Mouse (Mus musculus): Measurements from ENCODE around the gene Sdad1. TPM values are rescaled to one million over a fixed set of nuclear protein-coding genes. Genes with fewer than 3 reads are reported as not detected.

The Sdad1 gene
- polyA plus RNA-seq, 1 experiment, result 83.8 TPM

DNA sequence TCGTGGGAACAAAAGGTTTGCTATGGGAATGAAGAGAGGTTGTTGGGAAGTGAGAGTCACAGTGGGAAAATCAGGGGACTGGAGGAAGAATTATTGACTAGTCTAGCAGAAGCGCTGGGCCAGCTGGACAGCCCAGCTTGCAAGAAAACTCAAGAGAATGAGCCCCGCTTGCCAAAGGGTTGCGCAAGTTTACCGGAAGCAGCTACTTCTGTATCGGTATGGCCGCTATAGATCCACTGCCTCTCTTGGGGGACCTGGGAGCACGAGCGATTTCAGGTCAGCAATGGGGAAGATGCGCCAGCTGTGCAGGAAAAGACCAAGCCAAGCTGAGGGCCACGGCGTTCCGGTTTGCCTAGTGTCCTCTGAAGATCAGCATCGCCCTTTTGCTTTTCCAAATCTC is 8.3 kb upstream of the Sdad1 start:
- H3K9ac ChIP-seq (ENCODE audit: low read depth, poor library complexity, severe bottlenecking), result no peak overlapping the region
- H3K9me3 ChIP-seq (replicated peaks; ENCODE audit: control insufficient read depth, insufficient read depth, low read length, poor library complexity, severe bottlenecking), result no peaks in the 10 kb centered on the region
- no peak overlapping the region for H3K4me3 ChIP-seq (ENCODE audit: low read depth, low read length)
- H3K4me1 ChIP-seq (ENCODE audit: control insufficient read depth, insufficient read depth, low read length), result no peaks in the 10 kb centered on the region
- H3K36me3 ChIP-seq (ENCODE audit: control insufficient read depth, insufficient read depth, low read length, poor library complexity, severe bottlenecking), result no peaks in the 10 kb centered on the region
- H3K27me3 ChIP-seq (ENCODE audit: control insufficient read depth, insufficient read depth, low read length, poor library complexity, severe bottlenecking), result no peaks in the 10 kb centered on the region
- no peak for TF ChIP-seq CTCF (IDR thresholded peaks at IDR 0.05; ENCODE audit: low read depth, low read length)
- TF ChIP-seq EP300 (IDR thresholded peaks at IDR 0.05; ENCODE audit: insufficient read depth, low read depth, low read length), result no peak
- TF ChIP-seq POLR2A (IDR thresholded peaks at IDR 0.05; ENCODE audit: insufficient read depth, low read length), result no peak
- H3K27ac ChIP-seq (ENCODE audit: insufficient read depth, low read length), result no peak overlapping the region

DNA sequence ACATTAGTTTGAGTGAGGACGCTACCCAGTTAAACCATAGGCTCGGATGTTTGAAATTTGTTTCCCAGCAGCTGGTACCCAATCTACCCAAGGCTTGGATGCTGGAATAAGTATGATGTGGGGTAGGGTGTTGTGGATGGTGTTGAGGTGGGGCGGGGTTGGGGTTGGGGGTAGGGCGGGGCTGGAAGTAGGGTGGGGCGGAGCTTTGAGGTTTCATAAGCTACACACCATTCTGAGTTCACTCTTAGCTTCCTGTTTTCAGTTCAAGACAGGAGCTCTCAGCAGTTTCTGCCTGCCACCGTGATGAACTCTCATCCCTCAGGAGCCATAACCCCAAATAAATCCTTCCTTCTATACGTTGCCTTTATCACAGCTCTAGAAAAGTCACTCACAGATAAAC is 7.8 kb upstream of the Sdad1 start:
- no peak for TF ChIP-seq POLR2A (IDR thresholded peaks at IDR 0.05; ENCODE audit: insufficient read depth, low read length)
- TF ChIP-seq CTCF (IDR thresholded peaks at IDR 0.05; ENCODE audit: low read depth, low read length), result no peak
- no peaks in the 10 kb centered on the region for H3K36me3 ChIP-seq (ENCODE audit: control insufficient read depth, insufficient read depth, low read length, poor library complexity, severe bottlenecking)
- H3K9me3 ChIP-seq (replicated peaks; ENCODE audit: control insufficient read depth, insufficient read depth, low read length, poor library complexity, severe bottlenecking), result no peaks in the 10 kb centered on the region
- H3K4me3 ChIP-seq (ENCODE audit: low read depth, low read length), result no peak overlapping the region
- H3K27ac ChIP-seq (ENCODE audit: insufficient read depth, low read length), result no peak overlapping the region
- no peak overlapping the region for H3K9ac ChIP-seq (ENCODE audit: low read depth, poor library complexity, severe bottlenecking)
- no peaks in the 10 kb centered on the region for H3K27me3 ChIP-seq (ENCODE audit: control insufficient read depth, insufficient read depth, low read length, poor library complexity, severe bottlenecking)
- no peaks in the 10 kb centered on the region for H3K4me1 ChIP-seq (ENCODE audit: control insufficient read depth, insufficient read depth, low read length)

DNA sequence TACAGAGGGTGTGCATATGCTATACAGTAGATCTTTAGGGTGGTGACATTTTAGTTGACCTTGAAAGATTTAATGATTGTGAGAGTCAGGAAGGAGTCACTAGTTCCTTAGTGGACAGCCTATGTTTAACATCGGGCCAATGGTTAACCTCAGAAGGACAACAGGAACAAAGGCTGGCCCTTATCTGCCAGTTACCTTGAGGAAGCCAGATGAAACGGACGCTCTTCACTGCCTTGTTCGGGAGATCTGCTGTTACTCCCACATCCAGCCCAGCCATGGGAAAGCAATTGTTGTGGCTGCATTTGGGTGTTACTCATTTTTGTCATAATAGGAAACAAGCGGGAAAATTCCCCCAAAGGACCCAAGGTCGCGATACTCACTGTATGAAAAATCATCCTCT is 3.5 kb upstream of the Sdad1 start:
- H3K9ac ChIP-seq (ENCODE audit: low read depth, poor library complexity, severe bottlenecking), result no peak overlapping the region
- no peaks in the 10 kb centered on the region for H3K4me1 ChIP-seq (ENCODE audit: control insufficient read depth, insufficient read depth, low read length)
- H3K9me3 ChIP-seq (replicated peaks; ENCODE audit: control insufficient read depth, insufficient read depth, low read length, poor library complexity, severe bottlenecking), result no peaks in the 10 kb centered on the region
- TF ChIP-seq CTCF (IDR thresholded peaks at IDR 0.05; ENCODE audit: low read depth, low read length) (no peak), POLR2A (IDR thresholded peaks at IDR 0.05; ENCODE audit: insufficient read depth, low read length) (no peak), EP300 (IDR thresholded peaks at IDR 0.05; ENCODE audit: insufficient read depth, low read depth, low read length) (no peak)
- H3K27ac ChIP-seq (ENCODE audit: insufficient read depth, low read length), result no peak overlapping the region
- H3K36me3 ChIP-seq (ENCODE audit: control insufficient read depth, insufficient read depth, low read length, poor library complexity, severe bottlenecking), result no peaks in the 10 kb centered on the region
- no peak overlapping the region for H3K4me3 ChIP-seq (ENCODE audit: low read depth, low read length)
- H3K27me3 ChIP-seq (ENCODE audit: control insufficient read depth, insufficient read depth, low read length, poor library complexity, severe bottlenecking), result no peaks in the 10 kb centered on the region

GRCm38 (mm10) chr5:92312046-92312715 is 1.9 kb upstream of the Sdad1 start:
- Histone ChIP-seq H3K9ac (ENCODE audit: low read depth, poor library complexity, severe bottlenecking) (no peak overlapping the region), H3K4me3 (ENCODE audit: low read depth, low read length) (no peak overlapping the region), H3K4me1 (ENCODE audit: control insufficient read depth, insufficient read depth, low read length) (peaks cover 2% of the 10 kb centered on the region), H3K27ac (ENCODE audit: insufficient read depth, low read length) (no peak overlapping the region), H3K9me3 (replicated peaks; ENCODE audit: control insufficient read depth, insufficient read depth, low read length, poor library complexity, severe bottlenecking) (no peaks in the 10 kb centered on the region), H3K36me3 (ENCODE audit: control insufficient read depth, insufficient read depth, low read length, poor library complexity, severe bottlenecking) (no peaks in the 10 kb centered on the region; the same call in 1 of the 2 replicates), H3K27me3 (ENCODE audit: control insufficient read depth, insufficient read depth, low read length, poor library complexity, severe bottlenecking) (no peaks in the 10 kb centered on the region)
- TF ChIP-seq POLR2A (IDR thresholded peaks at IDR 0.05; ENCODE audit: insufficient read depth, low read length) (no peak), CTCF (IDR thresholded peaks at IDR 0.05; ENCODE audit: low read depth, low read length) (no peak), EP300 (IDR thresholded peaks at IDR 0.05; ENCODE audit: insufficient read depth, low read depth, low read length) (no peak)

DNA sequence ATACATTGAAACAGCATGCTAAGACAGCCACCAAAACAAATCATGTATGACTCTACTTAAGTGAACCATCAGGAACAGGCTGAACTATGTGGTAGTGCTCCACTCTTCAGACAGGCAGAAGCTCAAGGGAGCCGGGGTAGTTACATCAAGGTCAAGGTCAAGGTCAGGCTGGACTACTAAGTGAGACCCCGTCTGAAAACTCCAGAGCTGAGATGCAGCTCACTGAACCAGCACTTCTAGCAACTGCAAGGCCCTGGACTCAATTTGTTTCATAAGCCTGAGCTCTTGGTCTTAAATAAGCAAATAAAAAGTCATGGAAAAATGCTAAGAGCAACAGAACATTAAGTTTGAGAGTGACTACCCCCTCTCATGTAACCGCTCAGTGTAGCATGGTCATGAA is 6.0 kb downstream of the Sdad1 start:
- Histone ChIP-seq H3K4me1 (ENCODE audit: control insufficient read depth, insufficient read depth, low read length) (peaks cover 2% of the 10 kb centered on the region), H3K4me3 (ENCODE audit: low read depth, low read length) (no peak overlapping the region), H3K27me3 (ENCODE audit: control insufficient read depth, insufficient read depth, low read length, poor library complexity, severe bottlenecking) (no peaks in the 10 kb centered on the region), H3K36me3 (ENCODE audit: control insufficient read depth, insufficient read depth, low read length, poor library complexity, severe bottlenecking) (peaks cover 50% of the 10 kb centered on the region), H3K9me3 (replicated peaks; ENCODE audit: control insufficient read depth, insufficient read depth, low read length, poor library complexity, severe bottlenecking) (no peaks in the 10 kb centered on the region), H3K9ac (ENCODE audit: low read depth, poor library complexity, severe bottlenecking) (no peak overlapping the region), H3K27ac (ENCODE audit: insufficient read depth, low read length) (no peak overlapping the region)
- TF ChIP-seq CTCF (IDR thresholded peaks at IDR 0.05; ENCODE audit: low read depth, low read length) (no peak), EP300 (IDR thresholded peaks at IDR 0.05; ENCODE audit: insufficient read depth, low read depth, low read length) (no peak), POLR2A (IDR thresholded peaks at IDR 0.05; ENCODE audit: insufficient read depth, low read length) (no peak)

DNA sequence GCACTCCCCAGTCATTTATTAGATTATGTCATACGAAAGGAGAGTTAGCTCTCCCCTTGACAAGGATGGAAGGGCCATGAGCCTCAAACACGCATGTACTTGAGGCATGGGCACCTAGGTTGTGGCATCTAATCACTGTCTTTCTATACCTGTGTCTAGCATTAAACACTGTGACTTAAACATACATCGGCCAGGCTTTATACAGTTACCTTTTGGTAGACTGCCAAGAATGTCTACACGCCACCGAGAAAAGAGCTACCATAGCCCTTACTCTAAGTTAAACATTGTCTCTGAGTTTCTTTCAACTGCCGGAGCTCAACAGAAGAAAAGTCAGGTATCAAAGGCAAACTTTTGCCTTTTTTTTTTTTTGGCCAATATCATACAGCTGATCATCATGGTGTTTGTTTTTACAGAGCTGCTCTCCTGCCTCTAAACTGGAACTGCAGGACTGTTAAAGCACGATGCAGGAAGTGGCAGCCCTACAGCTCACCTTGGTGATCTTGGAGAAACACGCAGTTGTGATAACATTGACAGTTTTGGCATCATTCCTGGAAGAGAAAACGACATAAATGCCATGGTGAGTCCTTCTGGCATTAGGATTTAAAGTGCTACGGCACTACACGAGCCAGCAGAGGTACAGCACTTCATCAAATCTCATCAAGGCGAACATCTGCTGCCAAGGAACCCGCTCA is 8.0 kb downstream of the Sdad1 start:
- Histone ChIP-seq H3K27ac (ENCODE audit: insufficient read depth, low read length) (no peak overlapping the region), H3K36me3 (ENCODE audit: control insufficient read depth, insufficient read depth, low read length, poor library complexity, severe bottlenecking) (peaks cover 60% of the 10 kb centered on the region), H3K27me3 (ENCODE audit: control insufficient read depth, insufficient read depth, low read length, poor library complexity, severe bottlenecking) (no peaks in the 10 kb centered on the region), H3K4me1 (ENCODE audit: control insufficient read depth, insufficient read depth, low read length) (no peaks in the 10 kb centered on the region), H3K9me3 (replicated peaks; ENCODE audit: control insufficient read depth, insufficient read depth, low read length, poor library complexity, severe bottlenecking) (no peaks in the 10 kb centered on the region), H3K4me3 (ENCODE audit: low read depth, low read length) (no peak overlapping the region), H3K9ac (ENCODE audit: low read depth, poor library complexity, severe bottlenecking) (no peak overlapping the region)
- no peak for TF ChIP-seq POLR2A (IDR thresholded peaks at IDR 0.05; ENCODE audit: insufficient read depth, low read length)
- no peak for TF ChIP-seq EP300 (IDR thresholded peaks at IDR 0.05; ENCODE audit: insufficient read depth, low read depth, low read length)
- no peak for TF ChIP-seq CTCF (IDR thresholded peaks at IDR 0.05; ENCODE audit: low read depth, low read length)

All from ES-Bruce4 (cell line).